Comparison of ENCODE assay signal across 22 mouse cellular contexts in genomic region chr9:45007404-45007803, GRCm38 (mm10). TPM values are rescaled to one million over a fixed set of nuclear protein-coding genes. Genes with fewer than 3 reads are reported as not detected.
"Had no signal": no experiment of that assay in that cellular context is flagged by ENCODE, and none has a peak within 500 bp of the region (broad histone marks: within the 10 kb centered on the region; RNA-seq: fewer than 3 reads in every experiment).

No protein-coding gene starts in this region.

- H3K9ac ChIP-seq: intestine, embryonic 15.5 days; limb, embryonic 13.5 days; liver, embryonic 12.5 days; liver, embryonic 15.5 days; lung, embryonic 15.5 days; stomach, embryonic 15.5 days had no signal

- H3K4me1 ChIP-seq: intestine, embryonic 15.5 days; limb, embryonic 10.5 days; limb, embryonic 13.5 days; liver, embryonic 12.5 days; liver, embryonic 15.5 days; lung, embryonic 15.5 days; stomach, embryonic 15.5 days had no signal

- H3K4me3 ChIP-seq: intestine, embryonic 15.5 days; layer of hippocampus, adult 2 months; limb, embryonic 10.5 days; limb, embryonic 13.5 days; liver, embryonic 12.5 days; liver, embryonic 15.5 days; lung, embryonic 15.5 days; stomach, embryonic 15.5 days had no signal

- H3K4me2 ChIP-seq: intestine, embryonic 15.5 days; limb, embryonic 13.5 days; liver, embryonic 12.5 days; liver, embryonic 15.5 days; lung, embryonic 15.5 days; midbrain, embryonic 11.5 days; stomach, embryonic 15.5 days had no signal

- H3K36me3 ChIP-seq: intestine, embryonic 15.5 days; limb, embryonic 10.5 days; limb, embryonic 13.5 days; liver, embryonic 12.5 days; liver, embryonic 15.5 days; lung, embryonic 15.5 days; stomach, embryonic 15.5 days had no signal

- DNase-seq: kidney, adult 11 months; kidney, adult 9 months; kidney, postnatal 25 days; layer of hippocampus, adult 9-11 months; liver; lung, adult 18-20 months; lung, postnatal 14 days; lung, postnatal 4 days; midbrain, embryonic 14.5 days had no signal

- ATAC-seq: intestine, embryonic 15.5 days; liver, embryonic 12.5 days had no signal

- H3K9me3 ChIP-seq: intestine, embryonic 15.5 days; limb, embryonic 10.5 days; limb, embryonic 13.5 days; liver, embryonic 12.5 days; liver, embryonic 15.5 days; lung, embryonic 15.5 days; stomach, embryonic 15.5 days had no signal

- H3K27ac ChIP-seq: intestine, embryonic 15.5 days; kidney, postnatal 0 days; layer of hippocampus, adult 2 months; limb, embryonic 10.5 days; limb, embryonic 13.5 days; liver, embryonic 12.5 days; liver, embryonic 15.5 days; lung, embryonic 15.5 days; stomach, embryonic 15.5 days had no signal

- H3K27me3 ChIP-seq: intestine, embryonic 15.5 days; limb, embryonic 13.5 days; lung, embryonic 15.5 days; stomach, embryonic 15.5 days had no signal

RNA-seq across cellular contexts. Expression of gene Cd3e, which starts 2.0 kb away (rescaled TPM):
- polyA plus RNA-seq: limb, embryonic 10.5 days; limb, embryonic 13.5 days; liver, embryonic 12.5 days; liver, embryonic 15.5 days; midbrain, embryonic 11.5 days; midbrain, embryonic 14.5 days; neural tube, embryonic 11.5 days had no signal

RNA-seq across cellular contexts. Expression of gene Cd3d, which starts 25.8 kb away (rescaled TPM):
- polyA plus RNA-seq: intestine, embryonic 15.5 days; limb, embryonic 10.5 days; limb, embryonic 13.5 days; liver, embryonic 12.5 days; midbrain, embryonic 11.5 days; midbrain, embryonic 14.5 days; midbrain, postnatal 0 days; neural tube, embryonic 11.5 days; neural tube, embryonic 14.5 days had no signal

RNA-seq across cellular contexts. Expression of gene Cd3g, which starts 27.2 kb away (rescaled TPM):
- polyA plus RNA-seq: kidney, postnatal 0 days; limb, embryonic 10.5 days; liver, embryonic 12.5 days; midbrain, embryonic 11.5 days; midbrain, embryonic 14.5 days; midbrain, postnatal 0 days; neural tube, embryonic 11.5 days; neural tube, embryonic 14.5 days had no signal

RNA-seq across cellular contexts. Expression of gene Mpzl2, which starts 32.2 kb away (rescaled TPM):
- polyA plus RNA-seq: neural tube, embryonic 14.5 days had no signal
